Mouse (Mus musculus) liver, embryonic 15.5 days (tissue): Measurements from ENCODE around the gene Ppib. TPM values are rescaled to one million over a fixed set of nuclear protein-coding genes. Genes with fewer than 3 reads are reported as not detected.

ENCODE experiments used
- ATAC-seq: fragments of 200-750 bp; cut with Nextera tagmentation; 2 replicates; pipeline ENCODE4 v1.8.0; 2017; ENCODE audit warnings: moderate number of reproducible peaks, mild to moderate bottlenecking, moderate library complexity; ENCODE audit not compliant: insufficient read depth
- H3K27ac ChIP-seq: fragments of 300-500 bp; sonication (generic); replicated peaks from 2 replicates; pipeline ENCODE4 v1.5.1; 2015; ENCODE audit warnings: mild to moderate bottlenecking, inconsistent platforms
- H3K27me3 ChIP-seq: fragments of 300-500 bp; sonication (generic); 2 replicates; pipeline ENCODE4 v1.6.1; 2015; ENCODE audit warnings: mild to moderate bottlenecking, inconsistent platforms
- H3K36me3 ChIP-seq: fragments of 300-500 bp; sonication (generic); replicated peaks from 2 replicates; pipeline ENCODE4 v1.6.1; 2015; ENCODE audit warnings: moderate library complexity, mild to moderate bottlenecking, inconsistent platforms
- H3K4me1 ChIP-seq: fragments of 300-500 bp; sonication (generic); replicated peaks from 2 replicates; pipeline ENCODE4 v1.6.1; 2015; ENCODE audit warnings: inconsistent platforms
- H3K4me2 ChIP-seq: fragments of 300-500 bp; sonication (generic); 2 replicates; pipeline ENCODE4 v1.6.1; 2015; ENCODE audit warnings: moderate library complexity, mild to moderate bottlenecking, inconsistent platforms
- H3K4me3 ChIP-seq: fragments of 300-500 bp; sonication (generic); replicated peaks from 2 replicates; pipeline ENCODE4 v1.5.1; 2015; ENCODE audit warnings: mild to moderate bottlenecking, inconsistent platforms
- H3K9ac ChIP-seq: fragments of 300-500 bp; sonication (generic); 2 replicates; pipeline ENCODE4 v1.6.1; 2015; ENCODE audit warnings: moderate library complexity, mild to moderate bottlenecking, inconsistent platforms
- H3K9me3 ChIP-seq: fragments of 300-500 bp; sonication (generic); replicated peaks from 2 replicates; pipeline ENCODE4 v1.6.1; 2016; ENCODE audit warnings: inconsistent platforms
- WGBS: fragments of 180-500 bp; shearing (Covaris S2); methylation state at CpG from one replicate; pipeline ENCODE4 v1.1.7; 2015; ENCODE audit warnings: mixed read lengths; ENCODE audit not compliant: insufficient replicate concordance; 5-methylcytosine and 5-hydroxymethylcytosine counted together
- polyA plus RNA-seq: library from polyadenylated mRNA; unstranded; fragments of >200 nt; fragmentation: Nextera tagmentation; extraction: Ambion mirVana; gene quantifications from 2 replicates; pipeline ENCODE4 v1.2.1, GENCODE M21; 2015

Gene Ppib
- polyA plus RNA-seq, 1 experiment from 2014 or later = 384 TPM

GRCm38 (mm10) chr9:66072754-66073153 lies 12.7 kb downstream of the Ppib start:
- Histone ChIP-seq H3K9me3 (no peaks in the 10 kb centered on the region), H3K9ac (no peak overlapping the region), H3K27ac (no peak overlapping the region), H3K4me1 (peaks cover 45% of the 10 kb centered on the region), H3K4me2 (no peak overlapping the region), H3K36me3 (peaks cover 3% of the 10 kb centered on the region), H3K27me3 (peaks cover 66% of the 10 kb centered on the region), H3K4me3 (no peak overlapping the region)
- 77% methylated on average over 7 of the region's 7 CpGs for WGBS
- no peak for ATAC-seq

GRCm38 (mm10) chr9:66078072-66078471 lies 18.1 kb downstream of the Ppib start:
- WGBS = 68% methylated on average over 3 of the region's 3 CpGs
- H3K9ac ChIP-seq = no peak overlapping the region
- H3K4me3 ChIP-seq = no peak overlapping the region
- peaks cover 15% of the 10 kb centered on the region for H3K4me1 ChIP-seq
- H3K36me3 ChIP-seq = no peaks in the 10 kb centered on the region
- no peak overlapping the region for H3K4me2 ChIP-seq
- no peak overlapping the region for H3K27ac ChIP-seq
- H3K27me3 ChIP-seq = peaks cover 82% of the 10 kb centered on the region
- ATAC-seq = no peak
- H3K9me3 ChIP-seq = no peaks in the 10 kb centered on the region

GRCm38 (mm10) chr9:66078493-66078892 lies 18.5 kb downstream of the Ppib start:
- Histone ChIP-seq H3K4me2 (no peak overlapping the region), H3K9me3 (no peaks in the 10 kb centered on the region), H3K4me1 (peaks cover 15% of the 10 kb centered on the region), H3K9ac (0 out of 2 replicates have a peak overlapping the region, but pooled peaks have one; percentile 6), H3K4me3 (no peak overlapping the region), H3K27me3 (peaks cover 78% of the 10 kb centered on the region), H3K27ac (no peak overlapping the region), H3K36me3 (no peaks in the 10 kb centered on the region)
- ATAC-seq = no peak
- WGBS = 29% methylated on average over 14 of the region's 14 CpGs

GRCm38 (mm10) chr9:66080804-66081459 lies 20.9 kb downstream of the Ppib start:
- no peak for ATAC-seq
- WGBS = 66% methylated on average over 3 of the region's 3 CpGs

GRCm38 (mm10) chr9:66081999-66082398 lies 22.0 kb downstream of the Ppib start:
- no peak overlapping the region for H3K27ac ChIP-seq
- no peak overlapping the region for H3K4me3 ChIP-seq
- no peak overlapping the region for H3K4me2 ChIP-seq
- peaks cover 8% of the 10 kb centered on the region for H3K4me1 ChIP-seq
- no peak overlapping the region for H3K9ac ChIP-seq
- 46% methylated on average over 4 of the region's 4 CpGs for WGBS
- no peak for ATAC-seq
- no peaks in the 10 kb centered on the region for H3K9me3 ChIP-seq
- peaks cover 50% of the 10 kb centered on the region for H3K27me3 ChIP-seq
- H3K36me3 ChIP-seq = peaks cover 13% of the 10 kb centered on the region

More at GRCm38 (mm10) chr9:66080804-66081459, 20.9 kb downstream of the Ppib start:
- Histone ChIP-seq H3K36me3 (0 out of 2 replicates have a peak, but pooled peaks cover 3% of the 10 kb centered on the region), H3K9me3 (no peaks in the 10 kb centered on the region), H3K27ac (no peak overlapping the region), H3K4me1 (peaks cover 11% of the 10 kb centered on the region), H3K4me3 (no peak overlapping the region), H3K9ac (no peak overlapping the region), H3K4me2 (no peak overlapping the region), H3K27me3 (peaks cover 59% of the 10 kb centered on the region)

GRCm38 (mm10) chr9:66084171-66084570 lies 24.1 kb downstream of the Ppib start:
- no peak overlapping the region for H3K9ac ChIP-seq
- no peak for ATAC-seq
- no peak overlapping the region for H3K4me3 ChIP-seq
- H3K27me3 ChIP-seq = peaks cover 28% of the 10 kb centered on the region
- no peaks in the 10 kb centered on the region for H3K4me1 ChIP-seq
- WGBS = 81% methylated on average over 3 of the region's 3 CpGs
- no peak overlapping the region for H3K4me2 ChIP-seq
- H3K36me3 ChIP-seq = peaks cover 34% of the 10 kb centered on the region
- H3K9me3 ChIP-seq = no peaks in the 10 kb centered on the region
- H3K27ac ChIP-seq = no peak overlapping the region

- Histone ChIP-seq H3K9me3 (no peaks in the 10 kb centered on the region), H3K9ac (no peak overlapping the region), H3K4me2 (no peak overlapping the region), H3K27ac (no peak overlapping the region), H3K36me3 (peaks cover 63% of the 10 kb centered on the region), H3K4me3 (no peak overlapping the region), H3K27me3 (peaks cover 8% of the 10 kb centered on the region; the same call in 1 of the 2 replicates), H3K4me1 (0 out of 2 replicates have a peak, but pooled peaks cover 4% of the 10 kb centered on the region)
- no peak for ATAC-seq
- 86% methylated on average over 7 of the region's 7 CpGs for WGBS
These were observed 27.0 kb downstream of the Ppib start for GRCm38 (mm10) chr9:66087062-66087461.

GRCm38 (mm10) chr9:66088411-66088810 lies 28.4 kb downstream of the Ppib start:
- H3K27me3 ChIP-seq = no peaks in the 10 kb centered on the region
- H3K9me3 ChIP-seq = no peaks in the 10 kb centered on the region
- 0 out of 2 replicates have a peak overlapping the region, but pooled peaks have one; percentile 3 for H3K27ac ChIP-seq
- 52% methylated on average over 4 of the region's 4 CpGs for WGBS
- H3K9ac ChIP-seq = no peak overlapping the region
- H3K4me2 ChIP-seq = no peak overlapping the region
- peaks cover 14% of the 10 kb centered on the region for H3K4me1 ChIP-seq
- peaks cover 77% of the 10 kb centered on the region for H3K36me3 ChIP-seq
- no peak overlapping the region for H3K4me3 ChIP-seq
- 0 out of 2 replicates have a peak, but pooled peaks have one; percentile 32 for ATAC-seq

GRCm38 (mm10) chr9:66090593-66091244 lies 30.7 kb downstream of the Ppib start:
- Histone ChIP-seq H3K4me1 (peaks cover 14% of the 10 kb centered on the region), H3K4me3 (no peak overlapping the region), H3K27me3 (no peaks in the 10 kb centered on the region), H3K4me2 (no peak overlapping the region), H3K36me3 (peaks cover 98% of the 10 kb centered on the region), H3K9me3 (no peaks in the 10 kb centered on the region), H3K9ac (no peak overlapping the region), H3K27ac (no peak overlapping the region)
- 90% methylated on average over 13 of the region's 13 CpGs for WGBS
- ATAC-seq = no peak

GRCm38 (mm10) chr9:66091327-66092231 lies 31.6 kb downstream of the Ppib start:
- Histone ChIP-seq H3K4me3 (no peak overlapping the region), H3K36me3 (peaks cover 99% of the 10 kb centered on the region), H3K9me3 (no peaks in the 10 kb centered on the region), H3K4me1 (peaks cover 14% of the 10 kb centered on the region), H3K27me3 (no peaks in the 10 kb centered on the region), H3K27ac (peak overlapping the region; percentile 26; the same call in 1 of the 2 replicates), H3K4me2 (no peak overlapping the region), H3K9ac (no peak overlapping the region)
- ATAC-seq = no peak
- WGBS = 79% methylated on average over 6 of the region's 6 CpGs

GRCm38 (mm10) chr9:66092664-66093063 lies 32.6 kb downstream of the Ppib start:
- no peak overlapping the region for H3K4me3 ChIP-seq

More at GRCm38 (mm10) chr9:66092664-66093063, 32.6 kb downstream of the Ppib start:
- no peaks in the 10 kb centered on the region for H3K9me3 ChIP-seq
- 0 out of 2 replicates have a peak overlapping the region, but pooled peaks have one; percentile 14 for H3K27ac ChIP-seq
- no peak overlapping the region for H3K9ac ChIP-seq
- ATAC-seq = no peak
- no peaks in the 10 kb centered on the region for H3K27me3 ChIP-seq
- no peak overlapping the region for H3K4me2 ChIP-seq
- H3K4me1 ChIP-seq = peaks cover 14% of the 10 kb centered on the region
- 78% methylated on average over 2 of the region's 2 CpGs for WGBS
- H3K36me3 ChIP-seq = peaks cover 99% of the 10 kb centered on the region
